Mouse (Mus musculus): ENCODE results near the gene Gabarap.

Gabarap gene

GRCm38 (mm10) chr11:70021264-70022132, 30.6 kb downstream of the Gabarap start:
- DNase-seq (ENCODE audit: low spot score) = peak; percentile 99

- DNase-seq (ENCODE audit: low spot score) = no peak
Observed at GRCm38 (mm10) chr11:70023481-70024150, 32.7 kb downstream of the Gabarap start.

- DNase-seq (ENCODE audit: low spot score) = no peak
Observed at GRCm38 (mm10) chr11:70024151-70024514, 33.2 kb downstream of the Gabarap start.

- DNase-seq (ENCODE audit: low spot score) = no peak
Observed at GRCm38 (mm10) chr11:70026689-70027088, 35.7 kb downstream of the Gabarap start.

GRCm38 (mm10) chr11:70027397-70027796, 36.5 kb downstream of the Gabarap start:
- DNase-seq (ENCODE audit: low spot score) = no peak

GRCm38 (mm10) chr11:70028401-70029129, 37.6 kb downstream of the Gabarap start:
- DNase-seq (ENCODE audit: low spot score) = no peak

GRCm38 (mm10) chr11:70029130-70029801, 38.3 kb downstream of the Gabarap start:
- DNase-seq (ENCODE audit: low spot score) = peak; percentile 84

GRCm38 (mm10) chr11:70029829-70030550, 39.0 kb downstream of the Gabarap start:
- DNase-seq (ENCODE audit: low spot score) = no peak

GRCm38 (mm10) chr11:70030651-70031320, 39.8 kb downstream of the Gabarap start:
- no peak for DNase-seq (ENCODE audit: low spot score)

- no peak for DNase-seq (ENCODE audit: low spot score)
Observed at GRCm38 (mm10) chr11:70031321-70031670, 40.4 kb downstream of the Gabarap start.

GRCm38 (mm10) chr11:70038174-70038573, 47.2 kb downstream of the Gabarap start:
- no peak for DNase-seq (ENCODE audit: low spot score)

GRCm38 (mm10) chr11:70039631-70040030, 48.7 kb downstream of the Gabarap start:
- DNase-seq (ENCODE audit: low spot score) = no peak

GRCm38 (mm10) chr11:70040184-70040583, 49.2 kb downstream of the Gabarap start:
- no peak for DNase-seq (ENCODE audit: low spot score)

GRCm38 (mm10) chr11:70042309-70043085, 51.6 kb downstream of the Gabarap start:
- DNase-seq (ENCODE audit: low spot score) = no peak

GRCm38 (mm10) chr11:70043665-70044064, 52.7 kb downstream of the Gabarap start:
- no peak for DNase-seq (ENCODE audit: low spot score)
